Mouse (Mus musculus) heart, postnatal 0 days (tissue): ENCODE data around the gene Mphosph6. TPM values are rescaled to one million over a fixed set of nuclear protein-coding genes. Genes with fewer than 3 reads are reported as not detected.

ENCODE experiments used
- ATAC-seq: fragments of 200-750 bp; cut with Nextera tagmentation; 2 replicates; pipeline ENCODE4 v1.8.0; 2017; ENCODE audit warnings: low read depth, moderate number of reproducible peaks, moderate library complexity; ENCODE audit not compliant: insufficient read depth
- DNase-seq: peaks from one replicate; pipeline ENCODE4 v3.0.0-alpha.2; 2016; ENCODE audit warnings: low spot score
- H3K27ac ChIP-seq: fragments of 300-500 bp; sonication (generic); 2 replicates; pipeline ENCODE4 v1.5.1; 2014; ENCODE audit warnings: low read depth, mild to moderate bottlenecking
- H3K27me3 ChIP-seq: fragments of 300-500 bp; sonication (generic); 2 replicates; pipeline ENCODE4 v1.6.1; 2014; ENCODE audit warnings: low read length, mixed read lengths; ENCODE audit not compliant: control insufficient read depth, insufficient read depth
- H3K36me3 ChIP-seq: fragments of 300-500 bp; sonication (generic); replicated peaks from 2 replicates; pipeline ENCODE4 v1.6.1; 2014; ENCODE audit warnings: low read length, mixed read lengths; ENCODE audit not compliant: control insufficient read depth, insufficient read depth
- H3K4me1 ChIP-seq: fragments of 300-500 bp; sonication (generic); 2 replicates; pipeline ENCODE4 v1.6.1; 2014; ENCODE audit warnings: antibody characterized with exemption; ENCODE audit not compliant: control insufficient read depth, insufficient read depth
- H3K4me2 ChIP-seq: fragments of 300-500 bp; sonication (generic); 2 replicates; pipeline ENCODE4 v1.6.1; 2014; ENCODE audit warnings: low read depth, mild to moderate bottlenecking, low read length, moderate library complexity
- H3K4me3 ChIP-seq: fragments of 300-500 bp; sonication (generic); 2 replicates; pipeline ENCODE4 v1.5.1; 2014; ENCODE audit warnings: low read depth, low read length
- H3K9ac ChIP-seq: fragments of 300-500 bp; sonication (generic); replicated peaks from 2 replicates; pipeline ENCODE4 v1.6.1; 2014; ENCODE audit warnings: low read depth, low read length, mixed read lengths
- H3K9me3 ChIP-seq: fragments of 300-500 bp; sonication (generic); replicated peaks from 2 replicates; pipeline ENCODE4 v1.6.1; 2016; ENCODE audit warnings: low read length; ENCODE audit not compliant: control insufficient read depth
- CTCF ChIP-seq: IDR thresholded peaks from 2 replicates; pipeline ENCODE4 v1.5.1; 2016; ENCODE audit warnings: antibody characterized with exemption, control low read depth, low read depth
- EP300 ChIP-seq: IDR thresholded peaks from 2 replicates; pipeline ENCODE4 v1.6.1; 2016; ENCODE audit warnings: antibody characterized with exemption, low read depth
- WGBS: fragments of 180-500 bp; shearing (Covaris S2); extraction: QIAGEN DNeasy Blood & Tissue Kit; methylation state at CpG from one replicate; pipeline ENCODE4 v1.1.7; 2014; 5-methylcytosine and 5-hydroxymethylcytosine counted together
- polyA plus RNA-seq: library from polyadenylated mRNA; unstranded; fragments of >200 nt; fragmentation: Nextera tagmentation; extraction: Ambion mirVana; gene quantifications from 2 replicates; pipeline ENCODE4 v1.2.1, GENCODE M21; 2015
- total RNA-seq: library from RNA; depleted of rRNA; stranded (reverse); fragments of >200 nt; gene quantifications from 2 replicates; pipeline ENCODE4 v1.2.3, GENCODE M21; 2014; ENCODE audit warnings: low replicate concordance

Mphosph6 gene
- total and polyA plus RNA-seq, 2 experiments from 2014 or later = 12.9 to 23.6 TPM

GRCm38 (mm10) chr8:117792616-117793144, 9.1 kb downstream of the Mphosph6 start:
- Histone ChIP-seq H3K9me3 (no peaks in the 10 kb centered on the region), H3K4me1 (no peaks in the 10 kb centered on the region), H3K4me3 (no peak overlapping the region), H3K27me3 (no peaks in the 10 kb centered on the region), H3K27ac (no peak overlapping the region), H3K9ac (no peak overlapping the region), H3K4me2 (no peak overlapping the region), H3K36me3 (peaks cover 83% of the 10 kb centered on the region)
- ATAC-seq = no peak
- WGBS = 79% methylated on average over 19 of the region's 19 CpGs
- no peak for TF ChIP-seq CTCF
- no peak for TF ChIP-seq EP300
- no peak for DNase-seq

- TF ChIP-seq EP300 (no peak), CTCF (no peak)
- 82% methylated on average over 3 of the region's 3 CpGs for WGBS
Measured at GRCm38 (mm10) chr8:117786428-117786827, 15.3 kb downstream of the Mphosph6 start.

GRCm38 (mm10) chr8:117783021-117783420, 18.7 kb downstream of the Mphosph6 start:
- H3K9me3 ChIP-seq = no peaks in the 10 kb centered on the region
- ATAC-seq (no peak), DNase-seq (no peak)
- no peak overlapping the region for H3K9ac ChIP-seq
- 87% methylated on average over 7 of the region's 7 CpGs for WGBS
- H3K4me1 ChIP-seq = no peaks in the 10 kb centered on the region
- no peak overlapping the region for H3K4me3 ChIP-seq
- no peaks in the 10 kb centered on the region for H3K36me3 ChIP-seq
- TF ChIP-seq CTCF (no peak), EP300 (no peak)
- no peaks in the 10 kb centered on the region for H3K27me3 ChIP-seq
- H3K4me2 ChIP-seq = no peak overlapping the region
- no peak overlapping the region for H3K27ac ChIP-seq

More at GRCm38 (mm10) chr8:117786428-117786827, 15.3 kb downstream of the Mphosph6 start:
- H3K4me3 ChIP-seq = no peak overlapping the region
- no peak overlapping the region for H3K4me2 ChIP-seq
- DNase-seq = no peak
- H3K27ac ChIP-seq = no peak overlapping the region
- H3K9me3 ChIP-seq = no peaks in the 10 kb centered on the region
- no peak overlapping the region for H3K9ac ChIP-seq
- H3K4me1 ChIP-seq = no peaks in the 10 kb centered on the region
- H3K36me3 ChIP-seq = peaks cover 25% of the 10 kb centered on the region
- no peaks in the 10 kb centered on the region for H3K27me3 ChIP-seq
- no peak for ATAC-seq

- Histone ChIP-seq H3K27me3 (no peaks in the 10 kb centered on the region), H3K4me1 (no peaks in the 10 kb centered on the region), H3K4me3 (no peak overlapping the region)
Measured at GRCm38 (mm10) chr8:117781375-117782129, 20.2 kb downstream of the Mphosph6 start.

GRCm38 (mm10) chr8:117779344-117779743, 22.4 kb downstream of the Mphosph6 start:
- ATAC-seq = no peak
- Histone ChIP-seq H3K9me3 (no peaks in the 10 kb centered on the region), H3K4me1 (no peaks in the 10 kb centered on the region), H3K27me3 (no peaks in the 10 kb centered on the region), H3K4me2 (no peak overlapping the region), H3K9ac (no peak overlapping the region), H3K36me3 (no peaks in the 10 kb centered on the region), H3K27ac (no peak overlapping the region), H3K4me3 (no peak overlapping the region)
- 84% methylated on average over 6 of the region's 6 CpGs for WGBS
- TF ChIP-seq EP300 (no peak), CTCF (no peak)
- no peak for DNase-seq

More at GRCm38 (mm10) chr8:117781375-117782129, 20.2 kb downstream of the Mphosph6 start:
- Histone ChIP-seq H3K9me3 (no peaks in the 10 kb centered on the region), H3K36me3 (no peaks in the 10 kb centered on the region), H3K4me2 (no peak overlapping the region), H3K27ac (no peak overlapping the region), H3K9ac (no peak overlapping the region)
- TF ChIP-seq CTCF = no peak
- TF ChIP-seq EP300 = no peak
- DNase-seq (no peak), ATAC-seq (no peak)
- 63% methylated on average over 6 of the region's 6 CpGs for WGBS
